Mouse (Mus musculus) kidney, embryonic 14.5 days (tissue): ENCODE measurements around the gene Tmem101. TPM values are rescaled to one million over a fixed set of nuclear protein-coding genes. Genes with fewer than 3 reads are reported as not detected.
A peak's percentile ranks its signal among the peaks of the same experiment; 100 is the strongest.
"Not testable (repeated sequence)": the region's sequence is repeated elsewhere in the genome, so short reads cannot be mapped to it uniquely, and the experiment has no call there.

Source experiments
- ATAC-seq: fragments of 200-750 bp; cut with Nextera tagmentation; 2 replicates; pipeline ENCODE4 v1.8.0; 2017; ENCODE audit warnings: moderate number of reproducible peaks, mild to moderate bottlenecking, moderate TSS enrichment, moderate library complexity; ENCODE audit not compliant: low FRiP score, low TSS enrichment
- H3K27ac ChIP-seq: fragments of 300-500 bp; sonication (generic); 2 replicates; pipeline ENCODE4 v1.5.1; 2014; ENCODE audit warnings: low read depth, mild to moderate bottlenecking, low read length, moderate library complexity, mixed read lengths
- H3K27me3 ChIP-seq: fragments of 300-500 bp; sonication (generic); 2 replicates; pipeline ENCODE4 v1.6.1; 2014; ENCODE audit warnings: mild to moderate bottlenecking, low read length; ENCODE audit not compliant: control insufficient read depth, insufficient read depth
- H3K36me3 ChIP-seq: fragments of 300-500 bp; sonication (generic); 2 replicates; pipeline ENCODE4 v1.6.1; 2014; ENCODE audit warnings: low read length, mixed read lengths; ENCODE audit not compliant: control insufficient read depth, insufficient read depth
- H3K4me1 ChIP-seq: fragments of 300-500 bp; sonication (generic); 2 replicates; pipeline ENCODE4 v1.6.1; 2014; ENCODE audit warnings: low read length, mixed read lengths; ENCODE audit not compliant: control insufficient read depth, insufficient read depth
- H3K4me2 ChIP-seq: fragments of 300-500 bp; sonication (generic); replicated peaks from 2 replicates; pipeline ENCODE4 v1.6.1; 2014; ENCODE audit warnings: low read depth, mild to moderate bottlenecking, low read length
- H3K4me3 ChIP-seq: fragments of 300-500 bp; sonication (generic); 2 replicates; pipeline ENCODE4 v1.5.1; 2014; ENCODE audit warnings: mild to moderate bottlenecking, low read length
- H3K9ac ChIP-seq: fragments of 300-500 bp; sonication (generic); 2 replicates; pipeline ENCODE4 v1.6.1; 2014; ENCODE audit warnings: low read depth, mild to moderate bottlenecking, low read length, moderate library complexity
- H3K9me3 ChIP-seq: fragments of 300-500 bp; sonication (generic); 2 replicates; pipeline ENCODE4 v1.6.1; 2016; ENCODE audit warnings: low read length; ENCODE audit not compliant: control insufficient read depth
- WGBS: fragments of 180-500 bp; shearing (Covaris S2); extraction: QIAGEN DNeasy Blood & Tissue Kit; methylation state at CpG from one replicate; pipeline ENCODE4 v1.1.7; 2014; 5-methylcytosine and 5-hydroxymethylcytosine counted together
- polyA plus RNA-seq: library from polyadenylated mRNA; unstranded; fragments of >200 nt; fragmentation: Nextera tagmentation; extraction: Ambion mirVana; gene quantifications from 2 replicates; pipeline ENCODE4 v1.2.1, GENCODE M21; 2014

Tmem101 gene
- polyA plus RNA-seq, 1 experiment from 2014 or later = 28.2 TPM

GRCm38 (mm10) chr11:102167539-102167938, 11.3 kb upstream of the Tmem101 start:
- Histone ChIP-seq H3K36me3 (peaks cover 69% of the 10 kb centered on the region), H3K27ac (no peak overlapping the region)

GRCm38 (mm10) chr11:102165971-102166722, 9.9 kb upstream of the Tmem101 start:
- H3K4me1 ChIP-seq = no peaks in the 10 kb centered on the region
- peak; percentile 71; the same call in 1 of the 2 replicates for ATAC-seq
- no peak overlapping the region for H3K4me3 ChIP-seq
- no peak overlapping the region for H3K27ac ChIP-seq
- H3K9ac ChIP-seq = no peak overlapping the region
- 19% methylated on average over 6 of the region's 6 CpGs for WGBS
- no peaks in the 10 kb centered on the region for H3K9me3 ChIP-seq
- no peaks in the 10 kb centered on the region for H3K27me3 ChIP-seq
- H3K36me3 ChIP-seq = peaks cover 76% of the 10 kb centered on the region
- no peak overlapping the region for H3K4me2 ChIP-seq

More at GRCm38 (mm10) chr11:102167539-102167938, 11.3 kb upstream of the Tmem101 start:
- no peak for ATAC-seq
- H3K4me2 ChIP-seq = no peak overlapping the region
- H3K27me3 ChIP-seq = no peaks in the 10 kb centered on the region
- no peaks in the 10 kb centered on the region for H3K4me1 ChIP-seq
- no peak overlapping the region for H3K4me3 ChIP-seq
- 75% methylated on average over 5 of the region's 5 CpGs for WGBS
- H3K9ac ChIP-seq = no peak overlapping the region
- H3K9me3 ChIP-seq = no peaks in the 10 kb centered on the region

GRCm38 (mm10) chr11:102159781-102160180, 3.6 kb upstream of the Tmem101 start:
- Histone ChIP-seq H3K9ac (no peak overlapping the region), H3K9me3 (no peaks in the 10 kb centered on the region), H3K4me3 (no peak overlapping the region), H3K4me1 (0 out of 2 replicates have a peak, but pooled peaks cover 6% of the 10 kb centered on the region), H3K4me2 (no peak overlapping the region), H3K27me3 (no peaks in the 10 kb centered on the region), H3K36me3 (peaks cover 35% of the 10 kb centered on the region), H3K27ac (no peak overlapping the region)
- ATAC-seq = no peak
- 88% methylated on average over 5 of the region's 5 CpGs for WGBS

- not testable (repeated sequence) for H3K27me3 ChIP-seq, ATAC-seq, H3K4me2 ChIP-seq, H3K27ac ChIP-seq, H3K4me1 ChIP-seq, H3K4me3 ChIP-seq, H3K9me3 ChIP-seq, H3K9ac ChIP-seq
- WGBS = 75% methylated on average over 2 of the region's 2 CpGs
- H3K36me3 ChIP-seq = peaks cover 34% of the 10 kb centered on the region
Observed at GRCm38 (mm10) chr11:102158024-102158423, 1.8 kb upstream of the Tmem101 start.

GRCm38 (mm10) chr11:102156786-102157089, 534 bp upstream of the Tmem101 start:
- 0 out of 2 replicates have a peak, but pooled peaks cover 6% of the 10 kb centered on the region for H3K4me1 ChIP-seq
- 14% methylated on average over 1 of the region's 1 CpGs for WGBS
- H3K27ac ChIP-seq = no peak overlapping the region
- H3K4me3 ChIP-seq = no peak overlapping the region; the same call in 1 of the 2 replicates
- no peak overlapping the region; the same call in 1 of the 2 replicates for H3K4me2 ChIP-seq
- no peak overlapping the region for H3K9ac ChIP-seq
- no peaks in the 10 kb centered on the region for H3K9me3 ChIP-seq
- peaks cover 35% of the 10 kb centered on the region for H3K36me3 ChIP-seq
- no peak for ATAC-seq
- no peaks in the 10 kb centered on the region for H3K27me3 ChIP-seq

GRCm38 (mm10) chr11:102147213-102147989, 8.8 kb downstream of the Tmem101 start:
- Histone ChIP-seq H3K4me3 (peak overlapping the region; percentile 9), H3K4me2 (peak overlapping the region; percentile 13), H3K9me3 (no peaks in the 10 kb centered on the region), H3K9ac (peak overlapping the region; percentile 18; the same call in 1 of the 2 replicates), H3K27ac (no peak overlapping the region), H3K4me1 (peaks cover 9% of the 10 kb centered on the region), H3K36me3 (peaks cover under 1% of the 10 kb centered on the region), H3K27me3 (peaks cover 53% of the 10 kb centered on the region)
- WGBS = 10% methylated on average over 34 of the region's 34 CpGs
- no peak for ATAC-seq

- H3K4me2 ChIP-seq = no peak overlapping the region
- 0 out of 2 replicates have a peak overlapping the region, but pooled peaks have one; percentile 34 for H3K4me3 ChIP-seq
- H3K4me1 ChIP-seq = peaks cover 11% of the 10 kb centered on the region
- no peak overlapping the region for H3K9ac ChIP-seq
- H3K36me3 ChIP-seq = no peaks in the 10 kb centered on the region
- no peak for ATAC-seq
- WGBS = 12% methylated on average over 15 of the region's 17 CpGs
- H3K27me3 ChIP-seq = peaks cover 53% of the 10 kb centered on the region
- no peak overlapping the region for H3K27ac ChIP-seq
- H3K9me3 ChIP-seq = no peaks in the 10 kb centered on the region
Observed at GRCm38 (mm10) chr11:102146531-102146930, 9.7 kb downstream of the Tmem101 start.

GRCm38 (mm10) chr11:102146005-102146404, 10.2 kb downstream of the Tmem101 start:
- Histone ChIP-seq H3K4me3 (peak overlapping the region; percentile 34), H3K9me3 (no peaks in the 10 kb centered on the region), H3K4me1 (peaks cover 11% of the 10 kb centered on the region), H3K4me2 (peak overlapping the region; percentile 53), H3K27me3 (peaks cover 53% of the 10 kb centered on the region), H3K9ac (no peak overlapping the region), H3K27ac (no peak overlapping the region), H3K36me3 (no peaks in the 10 kb centered on the region)
- no peak for ATAC-seq
- 4% methylated on average over 16 of the region's 16 CpGs for WGBS
